Mouse (Mus musculus) ES-Bruce4 (cell line): ENCODE measurements around the gene Clba1. TPM values are rescaled to one million over a fixed set of nuclear protein-coding genes. Genes with fewer than 3 reads are reported as not detected.

Experiments used
- H3K27ac ChIP-seq: 2 replicates; pipeline ENCODE4 v1.5.1; 2012; ENCODE audit warnings: low read length, inconsistent platforms; ENCODE audit not compliant: insufficient read depth
- H3K27me3 ChIP-seq: 2 replicates; pipeline ENCODE4 v1.6.1; 2012; ENCODE audit warnings: mild to moderate bottlenecking, low read length, inconsistent platforms; ENCODE audit not compliant: control insufficient read depth, poor library complexity, insufficient read depth, severe bottlenecking
- H3K36me3 ChIP-seq: 2 replicates; pipeline ENCODE4 v1.6.1; 2012; ENCODE audit warnings: inconsistent platforms, mild to moderate bottlenecking, low read length, moderate library complexity; ENCODE audit not compliant: control insufficient read depth, poor library complexity, insufficient read depth, severe bottlenecking
- H3K4me1 ChIP-seq: one replicate; pipeline ENCODE4 v1.8.1; 2011; ENCODE audit warnings: low read length; ENCODE audit not compliant: control insufficient read depth, insufficient read depth
- H3K4me3 ChIP-seq: 2 replicates; pipeline ENCODE4 v1.5.1; 2011; ENCODE audit warnings: low read depth, mild to moderate bottlenecking, low read length
- H3K9ac ChIP-seq: 2 replicates; pipeline ENCODE4 v1.6.1; 2012; ENCODE audit warnings: low read depth, mild to moderate bottlenecking, inconsistent platforms; ENCODE audit not compliant: poor library complexity, severe bottlenecking
- H3K9me3 ChIP-seq: replicated peaks from 2 replicates; pipeline ENCODE4 v1.6.1; 2012; ENCODE audit warnings: mild to moderate bottlenecking, low read length, inconsistent platforms; ENCODE audit not compliant: control insufficient read depth, poor library complexity, insufficient read depth, severe bottlenecking
- CTCF ChIP-seq: IDR thresholded peaks from one replicate; pipeline ENCODE4 v1.8.1; 2011; ENCODE audit warnings: low read depth, low read length
- EP300 ChIP-seq: IDR thresholded peaks from 2 replicates; pipeline ENCODE4 v1.6.1; 2011; ENCODE audit warnings: low read depth, low read length; ENCODE audit not compliant: insufficient read depth
- POLR2A ChIP-seq: IDR thresholded peaks from one replicate; pipeline ENCODE4 v1.8.1; 2011; ENCODE audit warnings: low read length; ENCODE audit not compliant: insufficient read depth
- polyA plus RNA-seq: library from polyadenylated mRNA; stranded (reverse); fragments of >200 nt; gene quantifications from 2 replicates; pipeline ENCODE4 v1.2.4, GENCODE M21; 2011; ENCODE audit warnings: low read depth; ENCODE audit not compliant: missing spikeins, insufficient read depth, insufficient read length

The Clba1 gene
- polyA plus RNA-seq, 1 experiment, result 7.6 TPM

GRCm38 (mm10) chr12:112800476-112800875 lies 8.3 kb upstream of the Clba1 start:
- Histone ChIP-seq H3K4me1 (peaks cover 7% of the 10 kb centered on the region), H3K36me3 (no peaks in the 10 kb centered on the region), H3K4me3 (no peak overlapping the region), H3K9me3 (no peaks in the 10 kb centered on the region), H3K27ac (no peak overlapping the region), H3K9ac (no peak overlapping the region), H3K27me3 (no peaks in the 10 kb centered on the region)
- TF ChIP-seq EP300 (no peak), CTCF (peak; percentile 80)

DNA sequence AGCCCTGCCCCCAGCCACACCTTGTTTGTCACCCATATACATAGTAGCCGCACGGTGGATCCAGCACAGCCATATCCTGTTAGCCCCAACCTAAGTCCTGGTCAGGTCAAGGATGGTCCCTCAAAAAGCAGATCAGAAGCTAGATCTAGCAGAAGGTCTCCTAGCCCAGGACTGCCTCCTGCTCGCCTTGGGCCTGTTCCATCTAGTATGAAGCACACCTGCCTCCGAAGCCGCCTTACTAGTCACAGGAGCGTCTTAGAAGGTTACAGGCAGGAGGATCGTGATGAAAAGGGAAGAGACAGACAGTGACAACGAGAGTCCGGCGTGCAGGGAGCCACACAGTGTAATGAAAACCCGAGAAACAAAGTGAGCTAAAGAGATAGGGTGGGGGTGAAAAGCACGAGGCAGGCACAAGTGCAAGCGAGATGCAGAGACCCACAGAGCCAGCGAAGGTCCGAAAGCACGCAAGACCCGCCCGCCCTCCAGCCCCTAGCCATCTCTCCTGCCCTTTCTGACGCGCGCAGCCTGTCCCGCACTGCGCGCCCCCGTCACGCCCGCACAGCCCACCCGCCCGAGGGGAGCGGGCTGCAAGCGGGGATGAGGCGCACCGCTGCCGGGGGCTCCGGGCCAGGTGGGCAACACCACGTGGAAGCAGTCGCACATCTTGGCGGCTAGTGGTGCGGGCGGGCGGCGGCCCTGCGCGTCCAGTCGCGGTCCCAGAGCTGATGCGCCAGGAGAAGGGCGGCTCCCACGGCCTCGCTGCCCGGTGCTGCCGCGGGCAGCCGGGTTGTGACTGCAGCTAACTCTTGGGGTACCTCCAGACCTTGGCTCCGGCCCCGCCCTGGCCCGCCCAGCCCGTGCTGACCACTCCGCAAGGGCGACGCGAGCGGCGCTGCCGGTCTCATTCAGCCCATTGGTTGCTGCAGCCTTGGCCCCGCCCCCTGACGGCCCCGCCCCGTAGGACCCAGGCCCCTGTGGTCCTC lies 6.6 kb upstream of the Clba1 start, which contains the start of gene Ahnak2:
Gene Ahnak2, minus strand, starts transcription at position 794 of the 983 bp plus-strand sequence.
- no peaks in the 10 kb centered on the region for H3K27me3 ChIP-seq

DNA sequence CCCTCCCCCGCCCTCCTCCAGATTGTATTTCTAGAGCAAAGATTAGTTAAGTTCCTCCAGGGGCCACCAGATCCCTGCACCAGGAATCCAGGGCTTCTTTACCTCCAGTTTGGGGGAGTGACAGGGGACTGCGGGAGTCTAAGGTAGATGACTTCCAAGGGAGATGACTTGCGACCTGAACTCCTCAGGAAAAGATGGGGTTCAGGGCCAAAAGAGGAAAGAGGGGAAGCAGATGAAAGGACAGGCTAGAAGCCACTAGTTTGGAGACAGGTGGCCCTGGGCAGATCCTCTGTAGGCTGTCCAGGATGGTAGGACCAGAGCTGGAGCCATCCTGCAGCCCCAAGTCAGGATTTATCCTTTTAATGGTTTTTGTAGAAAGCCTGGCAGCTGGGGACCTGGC lies 5.8 kb upstream of the Clba1 start:
- no peaks in the 10 kb centered on the region for H3K9me3 ChIP-seq
- TF ChIP-seq EP300, result no peak
- TF ChIP-seq CTCF, result no peak
- no peak for TF ChIP-seq POLR2A
- no peak overlapping the region for H3K27ac ChIP-seq
- no peak overlapping the region for H3K9ac ChIP-seq
- no peaks in the 10 kb centered on the region for H3K4me1 ChIP-seq
- H3K4me3 ChIP-seq, result no peak overlapping the region
- H3K36me3 ChIP-seq, result no peaks in the 10 kb centered on the region
- no peaks in the 10 kb centered on the region for H3K27me3 ChIP-seq

More for the DNA sequence above, 6.6 kb upstream of the Clba1 start, which contains the start of gene Ahnak2:
- Histone ChIP-seq H3K9ac (peak within 1 kb of the TSS; percentile 65), H3K27ac (no peak within 1 kb of the TSS), H3K36me3 (no peaks in the 10 kb centered on the region), H3K4me1 (peaks cover 3% of the 10 kb centered on the region), H3K9me3 (no peaks in the 10 kb centered on the region), H3K4me3 (peak within 1 kb of the TSS; percentile 77)
- TF ChIP-seq POLR2A (peak; percentile 78), CTCF (no peak), EP300 (no peak)

DNA sequence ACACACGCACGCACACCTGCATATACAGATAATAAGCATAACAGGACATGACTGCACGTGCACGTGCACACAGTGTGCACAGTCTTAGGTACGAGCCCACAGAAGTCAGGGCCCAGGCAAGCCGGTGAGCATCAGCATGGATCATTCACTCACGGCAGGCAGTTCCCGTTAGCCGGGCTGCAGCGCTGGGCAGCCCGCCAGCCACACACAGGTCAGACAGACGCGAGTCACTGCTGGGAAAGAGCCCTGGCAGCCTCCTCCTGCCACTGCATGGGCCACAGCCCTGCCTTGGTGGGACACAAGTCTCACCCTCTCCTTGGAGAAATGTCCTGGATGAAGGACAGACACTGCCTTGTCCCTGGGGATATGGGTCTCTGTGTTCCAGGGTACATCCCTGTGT lies 4.7 kb upstream of the Clba1 start:
- Histone ChIP-seq H3K4me1 (no peaks in the 10 kb centered on the region), H3K9ac (no peak overlapping the region), H3K36me3 (no peaks in the 10 kb centered on the region), H3K27me3 (no peaks in the 10 kb centered on the region), H3K4me3 (no peak overlapping the region), H3K9me3 (no peaks in the 10 kb centered on the region), H3K27ac (no peak overlapping the region)
- TF ChIP-seq CTCF (no peak), POLR2A (no peak), EP300 (no peak)

GRCm38 (mm10) chr12:112806044-112806443 lies 2.7 kb upstream of the Clba1 start:
- H3K27me3 ChIP-seq, result no peaks in the 10 kb centered on the region

DNA sequence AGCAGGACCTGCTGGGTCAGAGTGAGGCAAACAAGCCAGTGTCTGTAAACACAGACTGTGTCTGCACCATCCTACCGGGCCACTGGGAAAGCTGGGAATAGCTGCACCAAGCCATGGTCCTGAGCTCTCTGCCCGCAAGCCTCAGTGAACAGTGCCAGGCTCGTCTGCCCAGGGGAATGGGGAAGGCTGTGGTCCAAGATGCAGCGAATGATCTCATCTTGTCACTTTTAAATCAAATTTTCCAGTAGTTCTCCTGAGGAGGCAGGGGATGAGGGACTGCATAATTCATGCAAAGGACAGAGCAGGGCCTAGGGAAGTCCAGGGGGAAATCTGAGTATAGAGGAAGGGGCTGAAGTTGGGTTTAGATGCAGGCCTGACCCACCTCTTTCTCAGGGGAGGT lies 941 bp upstream of the Clba1 start:
- no peak overlapping the region for H3K9ac ChIP-seq
- H3K9me3 ChIP-seq, result no peaks in the 10 kb centered on the region
- H3K27me3 ChIP-seq, result no peaks in the 10 kb centered on the region
- TF ChIP-seq EP300, result no peak
- TF ChIP-seq CTCF, result no peak
- no peak for TF ChIP-seq POLR2A
- H3K4me1 ChIP-seq, result no peaks in the 10 kb centered on the region
- no peaks in the 10 kb centered on the region for H3K36me3 ChIP-seq
- no peak overlapping the region for H3K27ac ChIP-seq
- H3K4me3 ChIP-seq, result no peak overlapping the region

More at GRCm38 (mm10) chr12:112806044-112806443, 2.7 kb upstream of the Clba1 start:
- no peak overlapping the region for H3K27ac ChIP-seq
- H3K9ac ChIP-seq, result no peak overlapping the region
- no peaks in the 10 kb centered on the region for H3K4me1 ChIP-seq
- H3K4me3 ChIP-seq, result no peak overlapping the region
- no peaks in the 10 kb centered on the region for H3K36me3 ChIP-seq
- H3K9me3 ChIP-seq, result no peaks in the 10 kb centered on the region
- no peak for TF ChIP-seq CTCF
- no peak for TF ChIP-seq EP300
- no peak for TF ChIP-seq POLR2A
